Mouse (Mus musculus): ENCODE results near the gene Klhl29.

DNA sequence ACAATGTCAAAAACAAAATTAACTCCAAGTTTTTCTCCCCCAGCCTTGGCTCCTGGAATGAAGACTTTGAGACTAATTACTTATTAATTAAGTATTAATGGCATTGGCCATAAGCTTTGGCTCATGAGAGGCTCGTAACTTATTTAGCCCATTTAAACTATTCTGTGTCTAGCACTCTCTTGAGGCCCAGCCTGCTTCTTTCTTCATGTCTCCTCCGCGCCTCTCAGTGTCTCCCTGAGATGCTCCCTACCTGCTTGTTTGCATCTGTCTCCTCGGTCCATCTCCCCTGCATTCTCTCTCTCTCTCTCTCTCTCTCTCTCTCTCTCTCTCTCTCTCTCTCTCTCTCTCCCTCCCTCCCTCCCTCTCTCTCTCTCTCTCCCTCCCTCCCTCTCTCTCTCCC lies 294.0 kb downstream of the Klhl29 start:
- TF ChIP-seq CTCF (conservative IDR thresholded peaks at IDR 0.05; ENCODE audit: insufficient read depth, insufficient read length, low read depth, low read length) (no peak), POLR2A (IDR thresholded peaks at IDR 0.05; ENCODE audit: low read depth, low read length) (no peak)
